13 mouse cellular contexts compared by ENCODE assay signal in genomic region chr11:24742561-24742960, GRCm38 (mm10).
DNase-seq lines count a peak whose midpoint lies in the region; ATAC-seq and TF ChIP-seq lines count a peak whose summit lies in the region.
"Had no signal": no experiment of that assay in that cellular context is flagged by ENCODE, and none has a peak within 500 bp of the region (broad histone marks: within the 10 kb centered on the region; RNA-seq: fewer than 3 reads in every experiment).

No protein-coding gene starts in this region.

- peak; percentile 79 for ATAC-seq in forebrain, postnatal 0 days
- ATAC-seq in neural tube, embryonic 15.5 days (ENCODE audit: low FRiP score) = peak; percentile 32; the same call in 1 of the 2 replicates
- ATAC-seq: liver, embryonic 12.5 days had no signal

- TF ChIP-seq POLR2A in heart, adult 2 months (IDR thresholded peaks at IDR 0.05; ENCODE audit: insufficient read depth, low read depth, low read length) = no peak

- intact Hi-C loops in heart, adult 2 months (cut with DNase I) = no loop called here

- no peak for TF ChIP-seq CTCF in heart, adult 2 months (IDR thresholded peaks at IDR 0.05)
- no peak for TF ChIP-seq CTCF in forebrain, postnatal 0 days (IDR thresholded peaks at IDR 0.05; ENCODE audit: low read depth)

- TF ChIP-seq EP300 in heart, adult 2 months (IDR thresholded peaks at IDR 0.05; ENCODE audit: insufficient read depth, low read depth, low read length) = no peak

- no peaks in the 10 kb centered on the region for H3K36me3 ChIP-seq in heart, embryonic 10.5 days
- no peaks in the 10 kb centered on the region for H3K36me3 ChIP-seq in heart, adult 2 months (ENCODE audit: control insufficient read depth, insufficient read depth, low read length)
- no peaks in the 10 kb centered on the region for H3K36me3 ChIP-seq in forebrain, postnatal 0 days (ENCODE audit: insufficient read depth)
- H3K36me3 ChIP-seq in neural tube, embryonic 15.5 days = no peaks in the 10 kb centered on the region
- H3K36me3 ChIP-seq: liver, embryonic 12.5 days; stomach, embryonic 15.5 days had no signal

- peaks cover 4% of the 10 kb centered on the region; the same call in 1 of the 2 replicates for H3K4me1 ChIP-seq in heart, embryonic 10.5 days
- H3K4me1 ChIP-seq in heart, adult 2 months (ENCODE audit: control insufficient read depth, insufficient read depth, low read length) = no peaks in the 10 kb centered on the region; the same call in 1 of the 2 replicates
- peaks cover 14% of the 10 kb centered on the region for H3K4me1 ChIP-seq in forebrain, postnatal 0 days (ENCODE audit: insufficient read depth)
- H3K4me1 ChIP-seq in neural tube, embryonic 15.5 days = peaks cover 16% of the 10 kb centered on the region
- H3K4me1 ChIP-seq: liver, embryonic 12.5 days; megakaryocyte, embryonic 14.5 days; stomach, embryonic 15.5 days had no signal

- WGBS in heart, embryonic 10.5 days = 70% methylated on average over 8 of the region's 8 CpGs
- 61% methylated on average over 8 of the region's 8 CpGs for WGBS in heart, adult 2 months
- WGBS in forebrain, postnatal 0 days = 23% methylated on average over 8 of the region's 8 CpGs
- WGBS in neural tube, embryonic 15.5 days = 42% methylated on average over 8 of the region's 8 CpGs

- H3K27me3 ChIP-seq in heart, embryonic 10.5 days (ENCODE audit: insufficient read depth, poor library complexity, severe bottlenecking) = no peaks in the 10 kb centered on the region
- H3K27me3 ChIP-seq in heart, adult 2 months (ENCODE audit: control insufficient read depth, insufficient read depth, low read length) = no peaks in the 10 kb centered on the region
- H3K27me3 ChIP-seq in forebrain, postnatal 0 days (ENCODE audit: insufficient read depth, low read length) = no peaks in the 10 kb centered on the region
- no peaks in the 10 kb centered on the region for H3K27me3 ChIP-seq in neural tube, embryonic 15.5 days (replicated peaks)
- H3K27me3 ChIP-seq: liver, embryonic 12.5 days; megakaryocyte, embryonic 14.5 days; stomach, embryonic 15.5 days had no signal

- no peaks in the 10 kb centered on the region for H3K9me3 ChIP-seq in heart, embryonic 10.5 days
- H3K9me3 ChIP-seq in forebrain, postnatal 0 days (ENCODE audit: low read length) = no peaks in the 10 kb centered on the region
- H3K9me3 ChIP-seq in neural tube, embryonic 15.5 days (replicated peaks) = no peaks in the 10 kb centered on the region
- H3K9me3 ChIP-seq: liver, embryonic 12.5 days; stomach, embryonic 15.5 days had no signal

- peak; percentile 19 for DNase-seq in heart, embryonic 10.5 days (ENCODE audit: low spot score)
- DNase-seq in heart, adult 2 months = no peak
- peak; percentile 65 for DNase-seq in forebrain, postnatal 0 days
- DNase-seq in layer of hippocampus, postnatal 25 days (ENCODE audit: extremely low spot score in 1 of 2, low spot score in 1 of 2) = peak; percentile 21 to 24
- no peak for DNase-seq in T-cell, adult 2 months (ENCODE audit: low spot score)
- no peak for DNase-seq in kidney, adult 9 months
- no peak for DNase-seq in urinary bladder, adult 2 months (ENCODE audit: low spot score)
- DNase-seq: cerebellum, postnatal 14 days; kidney, adult 8-10 months had no signal

- no peak overlapping the region for H3K9ac ChIP-seq in heart, adult 2 months (ENCODE audit: low read depth, low read length)
- peak overlapping the region; percentile 15; the same call in 1 of the 2 replicates for H3K9ac ChIP-seq in forebrain, postnatal 0 days
- 0 out of 2 replicates have a peak overlapping the region, but pooled peaks have one; percentile 24 for H3K9ac ChIP-seq in neural tube, embryonic 15.5 days (replicated peaks)
- H3K9ac ChIP-seq: liver, embryonic 12.5 days; stomach, embryonic 15.5 days had no signal

- H3K4me3 ChIP-seq in heart, embryonic 10.5 days = no peak overlapping the region
- no peak overlapping the region for H3K4me3 ChIP-seq in heart, adult 2 months
- H3K4me3 ChIP-seq in forebrain, postnatal 0 days (ENCODE audit: low read depth, low read length) = no peak overlapping the region
- H3K4me3 ChIP-seq in neural tube, embryonic 15.5 days (replicated peaks) = no peak overlapping the region
- H3K4me3 ChIP-seq: liver, embryonic 12.5 days; megakaryocyte, embryonic 14.5 days; stomach, embryonic 15.5 days had no signal

- no peak overlapping the region for H3K27ac ChIP-seq in heart, embryonic 10.5 days
- no peak overlapping the region for H3K27ac ChIP-seq in heart, adult 2 months
- H3K27ac ChIP-seq in forebrain, postnatal 0 days (ENCODE audit: low read depth, low read length) = peak overlapping the region; percentile 54
- H3K27ac ChIP-seq in neural tube, embryonic 15.5 days (replicated peaks) = no peak overlapping the region; the same call in 1 of the 2 replicates
- H3K27ac ChIP-seq: liver, embryonic 12.5 days; stomach, embryonic 15.5 days had no signal

- H3K4me2 ChIP-seq in forebrain, postnatal 0 days (ENCODE audit: low read depth) = peak overlapping the region; percentile 26
- no peak overlapping the region for H3K4me2 ChIP-seq in neural tube, embryonic 15.5 days
- H3K4me2 ChIP-seq: liver, embryonic 12.5 days; stomach, embryonic 15.5 days had no signal

- no peaks in the 10 kb centered on the region for H3K79me2 ChIP-seq in heart, adult 2 months (replicated peaks; ENCODE audit: control insufficient read depth, insufficient read depth, low read length)

Comparison
In these comparisons a context has a peak if more than half of its experiments do, and no peak if none do; other contexts are left out.
1. DNase-seq: peak in heart, embryonic 10.5 days (single experiment), forebrain, postnatal 0 days (single experiment) and layer of hippocampus, postnatal 25 days (2 of 2); none in heart, adult 2 months (0 of 2), T-cell, adult 2 months (single experiment), kidney, adult 9 months (single experiment) and urinary bladder, adult 2 months (single experiment).